Mouse (Mus musculus): ENCODE data around the gene Efna5. TPM values are rescaled to one million over a fixed set of nuclear protein-coding genes. Genes with fewer than 3 reads are reported as not detected.

The Efna5 gene
- polyA plus RNA-seq, 1 experiment from 2014 or later, result 56.7 TPM

DNA sequence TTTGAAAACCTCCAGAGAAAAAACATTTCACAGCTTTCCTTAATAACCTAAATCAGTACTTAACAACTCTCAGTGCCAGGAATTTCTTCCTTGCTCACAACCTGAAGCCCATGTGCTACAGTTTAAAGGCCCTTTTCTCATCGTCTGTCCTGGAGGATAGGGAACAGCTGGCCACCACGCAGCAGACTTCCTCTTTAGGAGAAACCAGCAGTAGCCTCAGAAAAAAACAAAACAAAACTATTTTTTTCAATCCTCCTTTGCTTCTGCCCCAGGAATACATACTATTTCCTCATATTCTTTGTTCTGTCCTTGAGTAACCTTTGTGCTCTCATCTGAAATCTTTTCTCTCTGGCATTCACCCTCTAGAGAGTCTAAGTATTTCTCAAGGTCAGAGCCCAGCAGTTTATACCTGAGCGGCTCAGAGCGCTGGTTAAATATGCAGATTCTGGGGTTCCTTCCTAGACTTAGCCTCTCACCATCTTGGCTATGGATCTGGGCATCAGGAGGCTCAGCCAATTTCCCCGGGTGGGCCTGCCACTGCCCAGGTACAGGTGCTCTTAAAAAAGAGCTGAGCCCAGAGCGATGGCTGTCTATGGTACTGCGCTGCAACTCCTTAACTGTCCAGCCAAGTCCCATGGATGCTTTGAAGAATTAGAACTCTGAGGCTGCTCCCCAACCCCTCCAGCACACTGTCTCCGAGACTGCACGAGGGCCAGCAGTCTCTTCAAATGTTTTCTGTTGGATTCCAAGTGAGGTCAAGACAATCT lies 306.4 kb downstream of the Efna5 start:
- H3K27ac ChIP-seq (ENCODE audit: low read depth, low read length), result no peak overlapping the region
- no peaks in the 10 kb centered on the region for H3K27me3 ChIP-seq (ENCODE audit: control insufficient read depth, insufficient read depth, low read length)
- H3K9ac ChIP-seq (ENCODE audit: low read depth, low read length), result no peak overlapping the region
- no peak overlapping the region for H3K4me3 ChIP-seq (ENCODE audit: low read depth, low read length)
- WGBS, result 84% methylated on average over 9 of the region's 9 CpGs
- no peak for ATAC-seq (ENCODE audit: low FRiP score)
- no peak overlapping the region for H3K4me2 ChIP-seq (replicated peaks; ENCODE audit: low read depth, low read length)
- no peaks in the 10 kb centered on the region for H3K36me3 ChIP-seq (ENCODE audit: control insufficient read depth, insufficient read depth, low read length)
- no peaks in the 10 kb centered on the region for H3K4me1 ChIP-seq (replicated peaks; ENCODE audit: control insufficient read depth, insufficient read depth, low read length)
- H3K9me3 ChIP-seq (ENCODE audit: control insufficient read depth, low read length), result no peaks in the 10 kb centered on the region
- no peak for DNase-seq (ENCODE audit: low spot score)

DNA sequence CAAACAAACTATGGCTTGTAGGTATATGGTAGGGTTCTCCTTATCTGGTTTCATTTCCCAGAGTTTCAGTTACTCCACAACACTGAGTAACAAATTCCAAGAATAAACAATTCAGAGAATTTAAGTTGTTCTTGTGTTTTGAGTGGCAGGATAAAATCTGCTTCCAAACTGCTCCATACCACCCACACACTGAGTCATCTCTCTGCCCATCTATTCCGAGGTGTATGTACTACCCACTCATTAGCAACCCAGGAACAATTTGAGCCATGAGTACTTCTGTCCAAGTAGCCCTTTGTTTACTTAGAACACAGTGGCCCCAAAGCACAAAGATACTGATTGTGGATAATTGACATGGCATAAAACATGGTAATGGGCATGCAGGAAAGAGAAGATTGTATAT lies 311.0 kb downstream of the Efna5 start:
- no peak overlapping the region for H3K4me3 ChIP-seq (ENCODE audit: low read depth, low read length)
- WGBS, result 92% methylated on average over 1 of the region's 1 CpGs
- no peak overlapping the region for H3K4me2 ChIP-seq (replicated peaks; ENCODE audit: low read depth, low read length)
- H3K9ac ChIP-seq (ENCODE audit: low read depth, low read length), result no peak overlapping the region
- no peaks in the 10 kb centered on the region for H3K4me1 ChIP-seq (replicated peaks; ENCODE audit: control insufficient read depth, insufficient read depth, low read length)
- DNase-seq (ENCODE audit: low spot score) (no peak), ATAC-seq (ENCODE audit: low FRiP score) (no peak)
- H3K27me3 ChIP-seq (ENCODE audit: control insufficient read depth, insufficient read depth, low read length), result no peaks in the 10 kb centered on the region
- no peak overlapping the region for H3K27ac ChIP-seq (ENCODE audit: low read depth, low read length)
- no peaks in the 10 kb centered on the region for H3K36me3 ChIP-seq (ENCODE audit: control insufficient read depth, insufficient read depth, low read length)
- H3K9me3 ChIP-seq (ENCODE audit: control insufficient read depth, low read length), result no peaks in the 10 kb centered on the region

DNA sequence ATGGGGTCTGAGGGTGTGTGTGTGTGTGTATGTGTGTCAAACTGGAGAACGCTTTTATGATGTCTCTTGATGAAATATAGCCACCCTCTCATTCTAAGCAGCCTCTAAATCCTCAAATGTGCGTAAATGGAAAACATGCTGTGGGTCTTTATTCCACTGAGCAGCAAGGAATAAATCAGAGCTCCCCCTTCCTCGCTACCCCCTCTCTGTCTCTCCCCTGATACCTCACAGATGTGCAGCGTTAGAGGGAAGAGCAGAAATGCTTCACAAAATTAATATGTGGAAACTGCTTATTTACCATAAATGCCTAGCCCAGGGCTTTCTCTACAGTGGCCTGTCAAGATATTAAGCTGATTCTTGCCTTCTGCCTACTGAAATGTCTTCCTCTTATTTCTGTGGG lies 313.1 kb downstream of the Efna5 start:
- H3K27me3 ChIP-seq (ENCODE audit: control insufficient read depth, insufficient read depth, low read length), result no peaks in the 10 kb centered on the region
- no peaks in the 10 kb centered on the region for H3K36me3 ChIP-seq (ENCODE audit: control insufficient read depth, insufficient read depth, low read length)
- H3K4me2 ChIP-seq (replicated peaks; ENCODE audit: low read depth, low read length), result no peak overlapping the region
- no peak overlapping the region for H3K9ac ChIP-seq (ENCODE audit: low read depth, low read length)
- no peak overlapping the region for H3K4me3 ChIP-seq (ENCODE audit: low read depth, low read length)
- no peak for ATAC-seq (ENCODE audit: low FRiP score)
- WGBS, result 82% methylated on average over 4 of the region's 4 CpGs
- no peak overlapping the region for H3K27ac ChIP-seq (ENCODE audit: low read depth, low read length)
- H3K9me3 ChIP-seq (ENCODE audit: control insufficient read depth, low read length), result no peaks in the 10 kb centered on the region
- DNase-seq (ENCODE audit: low spot score), result no peak
- H3K4me1 ChIP-seq (replicated peaks; ENCODE audit: control insufficient read depth, insufficient read depth, low read length), result no peaks in the 10 kb centered on the region

DNA sequence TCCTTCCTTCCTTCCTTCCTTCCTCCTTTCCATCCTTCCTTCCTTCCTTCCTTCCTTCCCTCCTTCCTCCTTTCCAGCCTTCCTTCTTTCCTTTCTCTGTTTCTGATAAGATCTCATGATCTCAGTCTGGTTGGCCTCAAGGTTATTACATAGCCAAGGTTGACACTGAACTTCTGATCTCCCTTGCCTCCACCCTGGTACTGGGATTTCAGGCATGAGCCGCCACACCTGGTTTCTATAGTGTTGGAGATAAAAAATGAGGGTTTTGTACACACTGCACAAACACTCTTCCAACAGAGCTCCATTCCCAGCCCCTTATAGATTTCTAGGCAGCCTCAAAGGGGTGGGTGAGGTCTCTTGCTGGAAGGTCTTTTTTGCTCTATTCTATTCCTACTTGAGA lies 315.5 kb downstream of the Efna5 start:
- Histone ChIP-seq H3K9me3 (ENCODE audit: control insufficient read depth, low read length) (no peaks in the 10 kb centered on the region), H3K4me3 (ENCODE audit: low read depth, low read length) (no peak overlapping the region), H3K4me2 (replicated peaks; ENCODE audit: low read depth, low read length) (no peak overlapping the region), H3K4me1 (replicated peaks; ENCODE audit: control insufficient read depth, insufficient read depth, low read length) (no peaks in the 10 kb centered on the region), H3K27me3 (ENCODE audit: control insufficient read depth, insufficient read depth, low read length) (no peaks in the 10 kb centered on the region), H3K36me3 (ENCODE audit: control insufficient read depth, insufficient read depth, low read length) (no peaks in the 10 kb centered on the region), H3K27ac (ENCODE audit: low read depth, low read length) (no peak overlapping the region), H3K9ac (ENCODE audit: low read depth, low read length) (no peak overlapping the region)
- no peak for DNase-seq (ENCODE audit: low spot score)
- WGBS, result 85% methylated on average over 1 of the region's 1 CpGs
- ATAC-seq (ENCODE audit: low FRiP score), result no peak

DNA sequence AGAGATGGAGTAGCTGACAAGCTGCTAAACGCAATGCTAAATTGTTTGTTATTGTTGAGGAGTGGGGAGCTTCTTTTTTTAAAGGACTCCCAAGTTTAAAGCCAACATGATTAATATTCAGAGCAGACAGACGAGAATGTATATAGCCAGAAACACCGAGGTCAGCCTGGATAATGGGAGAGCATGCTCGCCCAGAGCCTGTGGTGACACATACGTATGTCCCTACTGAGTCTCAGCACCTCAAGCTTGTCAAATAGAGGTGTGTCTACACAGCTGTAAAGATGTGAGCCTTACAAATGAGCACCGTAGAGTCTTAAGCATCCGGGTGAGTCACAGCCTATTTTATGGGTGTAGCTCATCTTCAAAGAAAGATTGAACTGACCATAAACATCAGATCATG lies 318.7 kb downstream of the Efna5 start:
- H3K4me3 ChIP-seq (ENCODE audit: low read depth, low read length), result no peak overlapping the region
- H3K4me2 ChIP-seq (replicated peaks; ENCODE audit: low read depth, low read length), result no peak overlapping the region
- H3K9me3 ChIP-seq (ENCODE audit: control insufficient read depth, low read length), result no peaks in the 10 kb centered on the region
- WGBS, result 72% methylated on average over 7 of the region's 7 CpGs
- ATAC-seq (ENCODE audit: low FRiP score), result no peak
- no peak for DNase-seq (ENCODE audit: low spot score)
- H3K4me1 ChIP-seq (replicated peaks; ENCODE audit: control insufficient read depth, insufficient read depth, low read length), result no peaks in the 10 kb centered on the region
- H3K36me3 ChIP-seq (ENCODE audit: control insufficient read depth, insufficient read depth, low read length), result no peaks in the 10 kb centered on the region
- no peak overlapping the region for H3K27ac ChIP-seq (ENCODE audit: low read depth, low read length)
- H3K9ac ChIP-seq (ENCODE audit: low read depth, low read length), result no peak overlapping the region
- no peaks in the 10 kb centered on the region for H3K27me3 ChIP-seq (ENCODE audit: control insufficient read depth, insufficient read depth, low read length)

DNA sequence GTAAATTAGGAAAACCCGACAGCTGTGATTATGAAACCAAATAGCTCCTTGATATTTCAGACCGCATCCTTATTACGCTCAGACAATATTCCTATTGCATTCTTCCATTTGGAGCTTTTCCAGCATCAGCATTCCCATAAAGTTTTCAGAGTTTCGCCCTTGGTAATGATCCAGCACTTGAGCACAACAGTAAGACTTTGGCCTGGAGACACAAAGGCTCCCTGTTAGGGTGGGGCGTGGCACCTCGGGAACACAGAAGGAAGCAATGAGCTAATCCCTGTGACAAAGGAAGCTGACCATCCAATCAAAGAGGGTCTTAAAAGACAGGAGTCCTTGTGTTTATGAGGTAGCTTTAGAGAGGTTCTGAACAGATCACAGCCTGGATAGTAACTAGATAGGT lies 323.9 kb downstream of the Efna5 start:
- ATAC-seq (ENCODE audit: low FRiP score), result no peak
- no peak for DNase-seq (ENCODE audit: low spot score)
- 71% methylated on average over 6 of the region's 6 CpGs for WGBS
- H3K9me3 ChIP-seq (ENCODE audit: control insufficient read depth, low read length), result no peaks in the 10 kb centered on the region
- H3K4me1 ChIP-seq (replicated peaks; ENCODE audit: control insufficient read depth, insufficient read depth, low read length), result no peaks in the 10 kb centered on the region
- no peak overlapping the region for H3K27ac ChIP-seq (ENCODE audit: low read depth, low read length)
- H3K4me3 ChIP-seq (ENCODE audit: low read depth, low read length), result no peak overlapping the region
- H3K36me3 ChIP-seq (ENCODE audit: control insufficient read depth, insufficient read depth, low read length), result no peaks in the 10 kb centered on the region
- no peak overlapping the region for H3K9ac ChIP-seq (ENCODE audit: low read depth, low read length)
- no peak overlapping the region for H3K4me2 ChIP-seq (replicated peaks; ENCODE audit: low read depth, low read length)
- H3K27me3 ChIP-seq (ENCODE audit: control insufficient read depth, insufficient read depth, low read length), result no peaks in the 10 kb centered on the region

All from hindbrain, embryonic 11.5 days (tissue).